Mouse (Mus musculus): ENCODE measurements around the gene Adamts6. TPM values are rescaled to one million over a fixed set of nuclear protein-coding genes. Genes with fewer than 3 reads are reported as not detected.

The Adamts6 gene
- polyA plus RNA-seq, 1 experiment from 2014 or later = 4.8 TPM

DNA sequence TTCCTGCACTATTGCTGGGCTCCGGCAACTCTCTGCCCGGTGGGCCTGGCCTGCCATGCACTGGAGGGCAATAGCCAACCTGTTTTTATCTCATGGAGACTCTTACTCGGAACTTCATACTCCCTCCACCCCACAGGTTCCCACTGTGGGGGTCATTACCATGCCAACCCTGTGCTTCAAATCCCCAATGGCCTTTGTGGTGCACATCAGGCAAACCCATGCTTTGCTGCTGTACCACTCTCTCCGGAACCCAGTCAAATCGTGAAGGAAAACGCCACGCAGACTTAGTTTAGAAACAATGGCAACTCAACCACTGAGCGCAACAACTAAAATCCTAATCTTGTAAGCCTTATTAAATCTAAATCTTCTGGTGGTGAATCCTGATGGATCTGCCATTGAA, 244.2 kb downstream of the Adamts6 start:
- in situ Hi-C loops (cut with MboI; ENCODE audit: low pct_unique_long_range_greater_than_20kb) = no loop called here
- ATAC-seq (no peak), DNase-seq (ENCODE audit: low read depth, low spot score) (no peak)
- POLR2A ChIA-PET = no interaction called here
- H3K27me3 ChIP-seq = no peaks in the 10 kb centered on the region
- CTCF ChIA-PET = no interaction called here
- TF ChIP-seq CTCF (IDR thresholded peaks at IDR 0.05) = no peak

DNA sequence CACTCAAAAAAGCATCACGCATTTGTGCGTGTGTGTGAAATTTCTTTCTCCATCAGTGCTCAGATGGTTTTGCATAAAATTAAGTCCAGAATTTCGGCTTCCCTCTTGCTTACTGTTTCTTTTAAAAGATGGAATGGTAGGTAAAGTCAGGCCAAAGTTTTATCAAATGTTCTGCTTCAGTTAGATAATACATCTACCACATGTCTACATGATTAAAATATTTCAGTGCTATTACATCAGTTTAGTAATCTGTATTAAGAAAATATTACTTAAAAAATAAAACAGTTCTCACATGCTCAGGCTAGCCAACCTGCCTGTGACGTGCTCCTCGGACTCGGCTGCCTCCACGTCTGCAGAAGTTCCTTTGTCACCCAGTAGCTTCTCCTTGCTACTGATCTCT, 245.1 kb downstream of the Adamts6 start:
- POLR2A ChIA-PET = no interaction called here
- CTCF ChIA-PET = interaction anchor here (1.3 kb wide), 1 partner anchor 12 kb away, joined by 4 read pairs; no protein-coding TSS in a partner anchor
- no peak for ATAC-seq
- in situ Hi-C loops (cut with MboI; ENCODE audit: low pct_unique_long_range_greater_than_20kb) = no loop called here
- no peak for TF ChIP-seq CTCF (IDR thresholded peaks at IDR 0.05)
- H3K27me3 ChIP-seq = no peaks in the 10 kb centered on the region
- DNase-seq (ENCODE audit: low read depth, low spot score) = no peak

DNA sequence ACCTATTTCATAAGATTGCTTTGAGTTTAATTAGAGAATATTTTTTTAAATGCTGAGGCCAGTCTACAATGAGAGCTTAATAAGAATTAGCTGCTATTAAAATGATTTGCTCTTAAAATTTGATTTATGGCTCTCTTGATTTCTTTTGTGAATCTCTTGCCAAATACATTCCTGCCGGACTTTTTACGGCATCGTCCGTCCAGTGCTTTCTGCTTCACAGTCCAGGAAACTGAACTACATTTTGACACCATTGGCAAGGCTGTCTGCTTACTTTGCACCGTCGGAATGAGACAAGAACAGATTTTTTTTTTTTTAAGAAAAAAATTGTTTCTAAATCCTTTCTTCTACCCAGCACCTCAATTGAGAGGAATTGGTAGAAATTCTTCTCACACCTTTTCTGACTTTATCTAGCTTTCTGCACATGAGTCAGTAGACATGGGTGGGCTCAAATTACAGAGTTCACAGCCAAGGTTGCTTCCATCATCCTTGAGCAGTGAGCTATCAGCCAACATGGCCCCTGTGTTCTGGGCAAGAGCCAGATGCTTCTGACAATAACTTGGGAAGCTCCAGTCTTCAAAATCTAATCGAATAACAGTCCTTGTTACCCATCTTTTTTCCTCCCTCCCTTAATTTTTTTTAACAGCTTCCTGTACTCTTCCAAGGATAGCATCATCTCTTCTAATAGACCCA, 246.3 kb downstream of the Adamts6 start:
- no peak for ATAC-seq
- CTCF ChIA-PET = interaction anchor here (1.2 to 1.6 kb wide), 4 partner anchors 19 to 129 kb away, joined by 3 to 4 read pairs (median 4); no protein-coding TSS in a partner anchor
- no peak for TF ChIP-seq CTCF (IDR thresholded peaks at IDR 0.05)
- in situ Hi-C loops (cut with MboI; ENCODE audit: low pct_unique_long_range_greater_than_20kb) = no loop called here
- H3K27me3 ChIP-seq = no peaks in the 10 kb centered on the region
- no peak for DNase-seq (ENCODE audit: low read depth, low spot score)
- POLR2A ChIA-PET = interaction anchor here (0.6 kb wide), 1 partner anchor 321 kb away, joined by 3 read pairs; no protein-coding TSS in a partner anchor

DNA sequence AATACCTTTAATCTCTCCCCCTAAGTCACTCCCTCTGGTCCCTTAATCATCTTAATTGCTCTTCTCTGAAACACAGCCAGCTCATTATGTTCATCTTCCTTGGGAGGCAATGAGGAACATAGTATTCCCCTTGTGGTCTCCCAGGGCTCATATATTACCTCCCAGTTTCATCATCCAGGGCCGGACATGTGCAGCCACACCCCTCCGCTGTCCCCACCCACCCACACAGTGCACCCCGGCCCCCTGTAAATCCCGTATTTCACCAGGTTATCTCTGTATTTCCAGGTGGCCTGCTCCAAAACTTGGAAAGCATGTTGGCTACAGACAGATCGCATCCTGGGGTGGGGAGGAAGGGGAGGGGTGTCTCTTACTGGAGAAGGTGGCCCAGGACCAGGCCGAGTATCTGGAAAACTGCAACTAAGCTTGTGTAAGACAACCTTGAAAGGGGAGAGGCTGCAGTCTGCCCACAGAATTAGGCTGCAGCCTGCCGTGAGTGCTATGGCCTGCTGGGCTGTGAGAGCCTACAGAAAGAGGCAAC, 253.3 kb downstream of the Adamts6 start:
- in situ Hi-C loops (cut with MboI; ENCODE audit: low pct_unique_long_range_greater_than_20kb) = no loop called here
- ChIA-PET CTCF (no interaction called here), POLR2A (no interaction called here)
- no peak for TF ChIP-seq CTCF (IDR thresholded peaks at IDR 0.05)
- DNase-seq (ENCODE audit: low read depth, low spot score) = no peak
- no peak for ATAC-seq
- H3K27me3 ChIP-seq = no peaks in the 10 kb centered on the region

DNA sequence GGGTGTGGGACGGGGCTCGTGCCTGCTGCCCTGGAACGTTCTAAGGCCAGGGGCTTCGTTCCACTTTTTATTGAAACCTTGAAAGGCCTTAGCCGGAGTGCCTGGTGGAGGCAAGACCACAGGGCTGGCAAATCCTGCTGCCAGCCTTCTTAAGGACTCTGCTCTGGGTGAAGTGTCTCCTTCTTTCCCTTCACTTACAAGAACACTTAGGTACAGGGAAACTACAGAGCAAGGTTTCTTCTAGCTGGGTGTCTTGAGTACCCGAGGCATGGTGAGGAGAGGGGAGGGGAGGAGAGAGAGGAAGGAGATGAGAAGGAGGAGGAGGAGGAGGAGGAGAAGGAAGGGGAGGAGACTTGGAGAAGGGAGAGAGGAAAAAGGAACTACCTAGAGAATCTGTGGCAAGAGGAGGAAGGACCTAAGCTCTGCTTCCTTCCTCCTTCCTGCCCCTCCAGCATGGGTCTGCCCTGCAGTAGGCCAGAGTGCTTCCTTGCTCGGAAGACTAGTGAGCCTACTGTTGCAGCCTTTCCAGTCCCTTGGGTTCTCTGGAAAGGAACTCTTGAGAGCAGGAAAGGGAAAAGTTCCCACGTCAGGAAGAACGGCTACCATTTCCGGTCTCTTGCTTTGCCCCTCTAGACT, 254.6 kb downstream of the Adamts6 start:
- in situ Hi-C loops (cut with MboI; ENCODE audit: low pct_unique_long_range_greater_than_20kb) = no loop called here
- no peaks in the 10 kb centered on the region for H3K27me3 ChIP-seq
- ChIA-PET CTCF (no interaction called here), POLR2A (no interaction called here)
- no peak for DNase-seq (ENCODE audit: low read depth, low spot score)
- TF ChIP-seq CTCF (IDR thresholded peaks at IDR 0.05) = no peak
- ATAC-seq = no peak

DNA sequence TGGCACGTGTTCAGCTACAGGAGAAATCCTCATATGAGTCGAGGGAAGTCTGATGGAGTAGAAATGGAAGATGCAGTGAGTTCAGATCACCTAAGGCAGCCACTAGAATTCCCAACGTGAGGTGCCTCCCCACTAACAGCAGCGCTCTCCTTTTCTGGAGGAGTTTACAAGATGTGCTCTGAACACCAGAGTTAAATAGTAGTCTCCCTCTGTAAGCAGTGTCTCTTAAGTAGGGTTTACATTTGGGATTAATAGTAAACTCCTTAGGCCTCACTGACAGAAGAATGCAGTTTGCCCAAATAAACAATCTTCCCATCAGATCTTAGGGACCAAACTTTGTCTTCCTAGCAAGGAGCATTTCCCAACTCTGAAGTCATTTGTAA, 255.1 kb downstream of the Adamts6 start:
- no peak for TF ChIP-seq CTCF (IDR thresholded peaks at IDR 0.05)
- DNase-seq (ENCODE audit: low read depth, low spot score) (no peak), ATAC-seq (no peak)
- POLR2A ChIA-PET = no interaction called here
- in situ Hi-C loops (cut with MboI; ENCODE audit: low pct_unique_long_range_greater_than_20kb) = no loop called here
- CTCF ChIA-PET = no interaction called here
- no peaks in the 10 kb centered on the region for H3K27me3 ChIP-seq

Other genes starting within 250 kb of the Adamts6 start
- 29.2 TPM for gene Nln, start 178.2 kb upstream of the Adamts6 start, polyA plus RNA-seq (2021)
- gene Sgtb, start 178.1 kb upstream of the Adamts6 start, polyA plus RNA-seq (2021) = 8.3 TPM
- 45.7 TPM for gene Trappc13, start 109.4 kb upstream of the Adamts6 start, polyA plus RNA-seq (2021)
- 24.5 TPM for gene Trim23, start 109.0 kb upstream of the Adamts6 start, polyA plus RNA-seq (2021)
- 16.6 TPM for gene Cenpk, start 59.2 kb upstream of the Adamts6 start, polyA plus RNA-seq (2021)
- gene Ppwd1, start 59.0 kb upstream of the Adamts6 start, polyA plus RNA-seq (2021) = 26.5 TPM